ENCODE assay signal across 9 mouse cellular contexts in genomic region chr11:107105227-107105626, GRCm38 (mm10). TPM values are rescaled to one million over a fixed set of nuclear protein-coding genes. Genes with fewer than 3 reads are reported as not detected.
DNase-seq lines count a peak whose midpoint lies in the region; ATAC-seq and TF ChIP-seq lines count a peak whose summit lies in the region.
"Had no signal": no experiment of that assay in that cellular context is flagged by ENCODE, and none has a peak within 500 bp of the region (broad histone marks: within the 10 kb centered on the region; RNA-seq: fewer than 3 reads in every experiment).

No protein-coding gene starts in this region.

- H3K9me3 ChIP-seq in kidney, embryonic 15.5 days (replicated peaks): no peaks in the 10 kb centered on the region
- H3K9me3 ChIP-seq in limb, embryonic 14.5 days (ENCODE audit: control insufficient read depth, low read length): no peaks in the 10 kb centered on the region
- H3K9me3 ChIP-seq: heart, embryonic 13.5 days had no signal

- 51% methylated on average over 5 of the region's 5 CpGs for WGBS in kidney, adult 2 months
- WGBS in kidney, embryonic 15.5 days: 55% methylated on average over 5 of the region's 5 CpGs
- 60% methylated on average over 5 of the region's 5 CpGs for WGBS in limb, embryonic 14.5 days

- peak; percentile 73 for DNase-seq in kidney, adult 2 months
- peak; percentile 63 for DNase-seq in adrenal gland, adult 2 months
- DNase-seq in embryo, embryonic 11 days: peak; percentile 55
- peak; percentile 72 to 82 for DNase-seq in heart, postnatal 36 days
- peak; percentile 44 for DNase-seq in limb, embryonic 14.5 days (ENCODE audit: low spot score)
- DNase-seq in retina, postnatal 7 days (ENCODE audit: low read depth, low spot score): peak; percentile 36
- DNase-seq in urinary bladder, postnatal 10 days (ENCODE audit: low spot score): peak; percentile 37

- H3K4me2 ChIP-seq in kidney, embryonic 15.5 days: no peak overlapping the region
- H3K4me2 ChIP-seq in limb, embryonic 14.5 days (replicated peaks; ENCODE audit: low read depth, low read length, severe bottlenecking): no peak overlapping the region
- H3K4me2 ChIP-seq: heart, embryonic 13.5 days had no signal

- TF ChIP-seq POLR2A in kidney, adult 2 months (IDR thresholded peaks at IDR 0.05; ENCODE audit: low read depth, low read length): no peak
- no peak for TF ChIP-seq POLR2A in limb, embryonic 14.5 days (IDR thresholded peaks at IDR 0.05; ENCODE audit: borderline replicate concordance, extremely low read depth, insufficient read depth, insufficient read length)

- H3K4me1 ChIP-seq in kidney, adult 2 months (ENCODE audit: control insufficient read depth, insufficient read depth, low read length): peaks cover 15% of the 10 kb centered on the region
- H3K4me1 ChIP-seq in kidney, embryonic 15.5 days: peaks cover 24% of the 10 kb centered on the region
- peaks cover 13% of the 10 kb centered on the region for H3K4me1 ChIP-seq in limb, embryonic 14.5 days (ENCODE audit: control insufficient read depth, insufficient read depth, low read length)

- H3K4me3 ChIP-seq in kidney, adult 2 months (ENCODE audit: insufficient read depth, low read depth, low read length): no peak overlapping the region
- no peak overlapping the region for H3K4me3 ChIP-seq in kidney, embryonic 15.5 days (replicated peaks)
- H3K4me3 ChIP-seq in limb, embryonic 14.5 days (replicated peaks; ENCODE audit: low read length): no peak overlapping the region
- H3K4me3 ChIP-seq: heart, embryonic 13.5 days had no signal

- no peak for ATAC-seq in kidney, embryonic 15.5 days (replicated peaks; ENCODE audit: low FRiP score)
- no peak for ATAC-seq in limb, embryonic 14.5 days (ENCODE audit: low FRiP score, low read depth)

- no peak overlapping the region for H3K9ac ChIP-seq in kidney, embryonic 15.5 days
- no peak overlapping the region for H3K9ac ChIP-seq in limb, embryonic 14.5 days (ENCODE audit: low read depth, low read length, severe bottlenecking)
- H3K9ac ChIP-seq: heart, embryonic 13.5 days had no signal

- TF ChIP-seq CTCF in kidney, adult 2 months (conservative IDR thresholded peaks at IDR 0.05; ENCODE audit: insufficient read depth, insufficient read length, low read depth, low read length): peak; percentile 80

- H3K27ac ChIP-seq in kidney, adult 2 months (ENCODE audit: insufficient read depth, low read depth, low read length): no peak overlapping the region
- no peak overlapping the region for H3K27ac ChIP-seq in kidney, embryonic 15.5 days
- no peak overlapping the region for H3K27ac ChIP-seq in limb, embryonic 14.5 days (replicated peaks; ENCODE audit: low read depth, low read length)
- H3K27ac ChIP-seq: heart, embryonic 13.5 days had no signal

- no peaks in the 10 kb centered on the region for H3K27me3 ChIP-seq in kidney, adult 2 months (replicated peaks; ENCODE audit: control insufficient read depth, insufficient read depth, low read length)
- H3K27me3 ChIP-seq in kidney, embryonic 15.5 days: no peaks in the 10 kb centered on the region
- no peaks in the 10 kb centered on the region for H3K27me3 ChIP-seq in limb, embryonic 14.5 days (ENCODE audit: control insufficient read depth, insufficient read depth, low read length)
- H3K27me3 ChIP-seq: heart, embryonic 13.5 days had no signal

- H3K36me3 ChIP-seq in kidney, adult 2 months (ENCODE audit: control insufficient read depth, insufficient read depth, low read length): no peaks in the 10 kb centered on the region
- peaks cover 17% of the 10 kb centered on the region for H3K36me3 ChIP-seq in kidney, embryonic 15.5 days
- H3K36me3 ChIP-seq in limb, embryonic 14.5 days (ENCODE audit: control insufficient read depth, insufficient read depth, low read length): peaks cover 20% of the 10 kb centered on the region

- intact Hi-C loops in heart, postnatal 36 days (cut with DNase I): loop anchor here (2.0 to 5.0 kb wide), 2 partner anchors 28 to 47 kb away; partner anchors contain the start of gene Bptf

RNA-seq across cellular contexts. Expression of gene Bptf, which starts 26.7 kb away (rescaled TPM):
- 15.9 and 16.7 TPM in 2 replicates for polyA plus RNA-seq in kidney, adult 2 months (2012; rRNA removed)
- 31.4 and 35.0 TPM in 2 replicates for polyA plus RNA-seq in kidney, embryonic 15.5 days (2015; fragmentation: Nextera tagmentation; extraction: Ambion mirVana)
- 10 to 100 TPM; 33.6 to 43.6 TPM for total RNA-seq in adrenal gland, adult 2 months (2021)
- 22.1 and 22.4 TPM in 2 replicates for polyA plus RNA-seq in adrenal gland, adult 2 months (2012; rRNA removed)
- total RNA-seq in heart, postnatal 36 days (2021): 10 to 100 TPM; 25.9 to 27.7 TPM
- polyA plus RNA-seq in limb, embryonic 14.5 days (2012; rRNA removed): 43.8 and 49.1 TPM in 2 replicates
- polyA plus RNA-seq in limb, embryonic 14.5 days (2014; fragmentation: Nextera tagmentation; extraction: Ambion mirVana): 38.4 and 48.1 TPM in 2 replicates
